Mouse (Mus musculus) embryonic facial prominence, embryonic 14.5 days (tissue): ENCODE results near the gene Tmem151a. TPM values are rescaled to one million over a fixed set of nuclear protein-coding genes. Genes with fewer than 3 reads are reported as not detected.
"Not testable (repeated sequence)": the region's sequence is repeated elsewhere in the genome, so short reads cannot be mapped to it uniquely, and the experiment has no call there.

ENCODE experiments used
- ATAC-seq: fragments of 200-750 bp; cut with Nextera tagmentation; 2 replicates; pipeline ENCODE4 v1.8.0; 2017; ENCODE audit warnings: low read depth, moderate number of reproducible peaks, moderate TSS enrichment
- DNase-seq: peaks from one replicate; pipeline ENCODE4 v3.0.0-alpha.2; 2015; ENCODE audit warnings: low spot score
- H3K27ac ChIP-seq: fragments of 300-500 bp; sonication (generic); replicated peaks from 2 replicates; pipeline ENCODE4 v1.5.1; 2014; ENCODE audit warnings: low read depth, mild to moderate bottlenecking, low read length, moderate library complexity
- H3K27me3 ChIP-seq: fragments of 300-500 bp; sonication (generic); replicated peaks from 2 replicates; pipeline ENCODE4 v1.6.1; 2014; ENCODE audit warnings: low read length; ENCODE audit not compliant: control insufficient read depth, insufficient read depth
- H3K36me3 ChIP-seq: fragments of 300-500 bp; sonication (generic); 2 replicates; pipeline ENCODE4 v1.6.1; 2014; ENCODE audit warnings: low read length, mixed read lengths; ENCODE audit not compliant: control insufficient read depth, insufficient read depth
- H3K4me1 ChIP-seq: fragments of 300-500 bp; sonication (generic); 2 replicates; pipeline ENCODE4 v1.6.1; 2014; ENCODE audit warnings: antibody characterized with exemption, low read length; ENCODE audit not compliant: control insufficient read depth, insufficient read depth
- H3K4me2 ChIP-seq: fragments of 300-500 bp; sonication (generic); 2 replicates; pipeline ENCODE4 v1.6.1; 2014; ENCODE audit warnings: low read depth, mild to moderate bottlenecking, low read length, moderate library complexity, mixed read lengths
- H3K4me3 ChIP-seq: fragments of 300-500 bp; sonication (generic); 2 replicates; pipeline ENCODE4 v1.5.1; 2014; ENCODE audit warnings: low read depth, mild to moderate bottlenecking, low read length
- H3K9ac ChIP-seq: fragments of 300-500 bp; sonication (generic); 2 replicates; pipeline ENCODE4 v1.6.1; 2014; ENCODE audit warnings: low read depth, mild to moderate bottlenecking, low read length, moderate library complexity, mixed read lengths
- H3K9me3 ChIP-seq: fragments of 300-500 bp; sonication (generic); 2 replicates; pipeline ENCODE4 v1.6.1; 2016; ENCODE audit warnings: low read length; ENCODE audit not compliant: control insufficient read depth
- WGBS: fragments of 180-500 bp; shearing (Covaris S2); extraction: QIAGEN DNeasy Blood & Tissue Kit; methylation state at CpG from one replicate; pipeline ENCODE4 v1.1.7; 2014; 5-methylcytosine and 5-hydroxymethylcytosine counted together
- polyA plus RNA-seq: library from polyadenylated mRNA; unstranded; fragments of >200 nt; fragmentation: Nextera tagmentation; extraction: Ambion mirVana; gene quantifications from 2 replicates; pipeline ENCODE4 v1.2.1, GENCODE M21; 2014

Tmem151a gene
- polyA plus RNA-seq, 1 experiment from 2014 or later, result 2.6 TPM

DNA sequence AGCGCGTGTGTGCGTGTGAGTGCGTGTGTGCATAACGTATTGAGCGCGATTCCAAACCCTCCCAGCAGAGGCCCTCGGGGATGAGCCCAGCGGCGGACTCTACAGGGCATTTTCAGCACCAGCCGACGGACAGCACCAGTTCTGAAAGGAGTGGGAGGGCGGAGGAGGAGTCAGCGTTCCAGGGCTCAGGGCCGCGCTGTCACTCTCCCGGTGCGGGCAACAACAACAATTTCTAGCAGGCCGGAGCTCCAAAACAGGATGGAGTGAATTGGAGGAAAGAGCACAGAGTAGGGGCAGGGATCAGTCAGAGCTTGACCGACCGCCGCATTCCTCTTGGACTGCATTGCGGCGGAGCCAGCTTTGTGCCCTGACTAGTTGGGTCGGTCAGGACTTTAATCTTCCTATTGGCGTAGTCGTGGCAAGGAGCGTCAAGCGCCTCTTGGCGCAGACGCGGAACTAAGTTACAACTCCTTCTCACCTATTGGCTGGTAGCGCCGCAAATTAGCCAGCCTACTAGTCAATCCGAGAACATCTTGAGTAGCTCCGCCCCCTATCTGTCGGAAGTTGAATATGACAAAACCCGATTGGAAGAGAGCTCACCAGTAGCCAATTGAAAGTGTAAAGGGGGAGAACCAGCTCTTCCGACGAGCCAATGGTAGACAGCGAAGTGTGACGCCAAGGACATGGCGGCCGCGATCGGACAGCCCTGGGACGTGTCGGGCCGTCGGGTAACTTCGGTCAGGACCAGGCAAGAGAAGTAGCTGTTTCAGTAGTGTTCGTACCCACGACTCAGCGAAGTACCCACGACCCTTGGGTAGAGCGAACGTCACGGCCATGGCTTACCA is 2.8 kb upstream of the Tmem151a start, which contains the start of gene Yif1a:
TSS of gene Yif1a (plus strand) at position 655 of the 845 bp plus-strand sequence.
- peak within 1 kb of the TSS; percentile 78 for H3K27ac ChIP-seq
- WGBS, result 1% methylated on average over 57 of the region's 58 CpGs

DNA sequence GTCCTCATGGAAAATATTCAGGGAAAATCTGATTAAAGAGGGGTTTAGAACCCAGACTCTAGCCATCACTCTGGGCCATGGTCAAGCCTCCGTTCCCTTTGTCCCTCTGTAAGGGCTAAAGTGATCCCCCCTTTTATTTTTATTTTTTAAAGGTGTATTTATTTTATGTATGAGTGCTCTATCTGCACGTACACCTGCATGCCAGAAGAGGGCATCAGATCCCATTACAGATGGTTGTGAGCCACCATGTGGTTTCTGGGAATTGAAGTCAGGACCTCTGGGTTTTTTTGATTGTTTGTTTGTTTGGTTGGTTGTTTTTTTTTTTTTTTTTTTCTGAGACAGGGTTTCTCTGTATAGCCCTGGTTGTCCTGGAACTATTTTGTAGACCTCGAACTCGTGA is 1.2 kb upstream of the Tmem151a start:
- not testable (repeated sequence) for H3K9ac ChIP-seq, H3K4me1 ChIP-seq, ATAC-seq, H3K9me3 ChIP-seq, H3K4me2 ChIP-seq, H3K4me3 ChIP-seq, DNase-seq, H3K27ac ChIP-seq
- Histone ChIP-seq H3K27me3 (peaks cover 50% of the 10 kb centered on the region), H3K36me3 (peaks cover 23% of the 10 kb centered on the region)
- WGBS, result 52% methylated on average over 4 of the region's 4 CpGs

More for the DNA sequence above, 2.8 kb upstream of the Tmem151a start, which contains the start of gene Yif1a:
- ATAC-seq (peak; percentile 94), DNase-seq (peak; percentile 100)
- Histone ChIP-seq H3K9me3 (no peaks in the 10 kb centered on the region), H3K4me2 (peak within 1 kb of the TSS; percentile 85), H3K36me3 (peaks cover 39% of the 10 kb centered on the region), H3K9ac (peak within 1 kb of the TSS; percentile 78), H3K4me3 (peak within 1 kb of the TSS; percentile 77), H3K4me1 (peaks cover 10% of the 10 kb centered on the region; the same call in 1 of the 2 replicates), H3K27me3 (peaks cover 34% of the 10 kb centered on the region)

DNA sequence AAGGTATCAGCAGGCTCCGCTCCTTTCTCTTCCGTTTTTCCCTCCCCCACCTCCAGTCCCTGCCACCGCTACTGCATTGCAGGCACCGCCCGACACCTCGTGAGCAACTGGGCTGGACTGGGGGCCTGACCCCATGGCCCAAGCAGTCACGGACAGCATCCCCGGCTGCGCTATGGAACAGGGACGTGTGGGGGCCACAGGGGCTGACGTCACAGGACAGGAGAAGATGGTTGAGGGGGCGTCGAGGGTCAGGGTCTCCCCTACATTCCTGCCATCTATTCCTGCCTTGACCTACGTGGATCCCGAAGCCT is 542 bp downstream of the Tmem151a start:
- no peaks in the 10 kb centered on the region for H3K9me3 ChIP-seq
- H3K4me2 ChIP-seq, result peak overlapping the region; percentile 83
- H3K27me3 ChIP-seq, result peaks cover 62% of the 10 kb centered on the region
- H3K27ac ChIP-seq, result no peak overlapping the region
- peaks cover 6% of the 10 kb centered on the region; the same call in 1 of the 2 replicates for H3K36me3 ChIP-seq
- WGBS, result 8% methylated on average over 7 of the region's 15 CpGs
- no peak for DNase-seq
- peaks cover 10% of the 10 kb centered on the region; the same call in 1 of the 2 replicates for H3K4me1 ChIP-seq
- peak overlapping the region; percentile 49 for H3K4me3 ChIP-seq
- peak overlapping the region; percentile 61; the same call in 1 of the 2 replicates for H3K9ac ChIP-seq
- ATAC-seq, result no peak

DNA sequence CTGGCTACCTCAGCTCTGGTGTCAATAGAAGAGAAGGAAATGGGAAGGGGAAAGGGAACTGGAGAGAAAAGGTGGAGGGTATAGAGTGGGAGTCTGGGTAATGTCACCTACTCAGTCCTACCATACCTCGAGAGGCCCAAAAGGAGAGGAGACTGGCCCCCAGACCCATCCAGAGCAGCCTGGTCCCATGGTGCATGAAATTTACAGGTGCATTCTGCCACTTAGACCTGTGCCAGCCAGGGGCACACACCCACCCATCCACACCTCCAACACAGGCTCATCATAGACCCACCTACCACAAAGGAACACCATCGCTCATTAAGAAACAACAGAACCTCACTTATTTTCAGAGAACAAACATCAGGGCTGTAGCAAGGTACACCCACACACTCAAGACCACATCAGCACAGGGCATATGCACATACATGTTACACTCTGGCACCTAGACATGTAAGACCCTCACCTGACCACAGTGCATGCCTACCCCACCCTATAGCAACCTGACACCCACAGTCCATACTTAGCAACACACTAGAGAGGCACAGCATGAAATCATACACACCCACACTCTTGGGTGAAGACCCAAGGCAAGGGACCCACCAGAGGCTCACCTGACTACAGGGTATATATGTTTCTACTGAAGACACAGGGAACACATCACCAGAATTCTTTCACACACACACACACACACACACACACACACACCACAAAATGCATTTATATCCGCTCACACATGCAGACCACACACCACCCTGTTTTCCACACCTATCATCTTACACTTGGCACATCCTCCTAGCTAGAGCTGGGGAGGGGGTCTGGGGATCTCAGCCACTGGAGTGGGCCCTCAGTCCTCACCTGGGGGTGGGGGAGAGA is 1.1 kb downstream of the Tmem151a start:
- peak overlapping the region; percentile 49 for H3K4me3 ChIP-seq
- no peak overlapping the region; the same call in 1 of the 2 replicates for H3K9ac ChIP-seq
- no peak for ATAC-seq

DNA sequence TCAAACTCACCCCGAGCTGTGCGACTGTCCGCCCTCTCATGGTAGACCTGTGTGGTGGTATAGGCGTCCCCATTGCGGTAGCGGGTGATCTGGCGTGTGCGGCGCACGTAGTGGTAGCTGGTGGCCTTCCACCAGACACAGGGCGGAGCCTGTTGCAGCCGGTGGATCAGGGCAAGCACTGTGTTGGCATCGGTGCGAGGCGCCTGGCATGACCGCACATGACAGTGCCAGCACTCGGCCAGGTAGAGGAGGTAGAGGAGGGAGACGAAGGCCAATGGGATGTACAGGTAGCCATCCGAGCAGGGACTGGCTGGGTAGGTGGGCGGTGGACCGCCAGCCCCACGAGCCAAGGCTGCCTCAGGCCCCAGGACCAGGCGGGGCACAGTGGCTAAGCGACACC is 2.7 kb downstream of the Tmem151a start:
- Histone ChIP-seq H3K9me3 (no peaks in the 10 kb centered on the region), H3K4me1 (peaks cover 4% of the 10 kb centered on the region; the same call in 1 of the 2 replicates), H3K4me3 (no peak overlapping the region), H3K36me3 (no peaks in the 10 kb centered on the region), H3K4me2 (no peak overlapping the region), H3K27me3 (peaks cover 62% of the 10 kb centered on the region), H3K9ac (no peak overlapping the region), H3K27ac (no peak overlapping the region)
- WGBS, result 70% methylated on average over 22 of the region's 24 CpGs
- no peak for DNase-seq
- ATAC-seq, result no peak

More for the DNA sequence above, 1.1 kb downstream of the Tmem151a start:
- no peaks in the 10 kb centered on the region for H3K9me3 ChIP-seq
- no peak overlapping the region for H3K27ac ChIP-seq
- peaks cover under 1% of the 10 kb centered on the region; the same call in 1 of the 2 replicates for H3K36me3 ChIP-seq
- peaks cover 7% of the 10 kb centered on the region; the same call in 1 of the 2 replicates for H3K4me1 ChIP-seq
- 59% methylated on average over 3 of the region's 3 CpGs for WGBS
- no peak for DNase-seq
- peaks cover 62% of the 10 kb centered on the region for H3K27me3 ChIP-seq
- peak overlapping the region; percentile 83; the same call in 1 of the 2 replicates for H3K4me2 ChIP-seq

DNA sequence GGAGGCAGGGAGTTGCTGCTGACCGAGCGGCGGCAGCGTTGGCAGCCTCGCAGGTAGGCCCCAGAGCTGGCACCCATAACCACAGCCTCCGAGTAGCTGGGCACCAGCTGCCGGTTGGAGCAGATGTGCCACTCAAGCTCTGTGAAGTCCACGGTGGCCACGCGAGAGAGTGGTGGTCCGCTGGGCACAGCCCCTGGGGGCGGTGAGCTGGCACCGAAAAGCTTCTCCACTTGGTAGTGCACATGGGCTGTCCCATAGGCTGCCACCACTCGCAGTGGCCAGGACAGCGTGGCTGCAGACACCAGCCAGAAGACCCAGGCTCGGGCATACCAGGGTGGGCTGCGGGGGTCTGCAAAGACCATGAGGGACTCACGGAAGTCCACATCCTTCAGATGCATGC is 3.3 kb downstream of the Tmem151a start:
- 72% methylated on average over 14 of the region's 18 CpGs for WGBS
- H3K27me3 ChIP-seq, result peaks cover 62% of the 10 kb centered on the region
- no peak for ATAC-seq
- H3K36me3 ChIP-seq, result no peaks in the 10 kb centered on the region
- no peaks in the 10 kb centered on the region for H3K4me1 ChIP-seq
- H3K4me2 ChIP-seq, result no peak overlapping the region
- DNase-seq, result no peak
- H3K4me3 ChIP-seq, result no peak overlapping the region
- no peak overlapping the region for H3K9ac ChIP-seq
- H3K27ac ChIP-seq, result no peak overlapping the region
- no peaks in the 10 kb centered on the region for H3K9me3 ChIP-seq

DNA sequence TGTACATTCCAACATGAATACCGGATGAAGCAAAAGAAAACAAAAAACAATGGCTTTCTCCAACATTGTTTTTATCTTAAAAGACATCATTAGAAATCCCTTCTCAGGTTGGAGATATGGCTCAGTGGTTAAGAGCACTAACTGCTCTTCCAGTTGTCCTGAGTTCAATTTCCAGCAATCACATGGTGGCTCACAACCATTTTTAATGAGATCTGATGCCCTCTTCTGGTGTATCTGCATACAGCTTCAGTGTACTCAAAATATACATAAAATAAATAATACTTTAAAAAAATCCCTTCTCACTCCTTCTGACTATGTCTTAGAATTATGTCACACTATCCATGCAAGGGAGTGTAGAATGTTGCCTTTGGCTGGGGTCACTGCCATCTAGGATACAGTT is 6.1 kb downstream of the Tmem151a start:
- DNase-seq (no peak), ATAC-seq (no peak)
- H3K9ac ChIP-seq, result no peak overlapping the region
- H3K4me3 ChIP-seq, result no peak overlapping the region
- H3K4me2 ChIP-seq, result no peak overlapping the region
- H3K4me1 ChIP-seq, result no peaks in the 10 kb centered on the region
- H3K9me3 ChIP-seq, result no peaks in the 10 kb centered on the region
- 80% methylated on average over 1 of the region's 1 CpGs for WGBS
- H3K27me3 ChIP-seq, result peaks cover 40% of the 10 kb centered on the region
- H3K36me3 ChIP-seq, result no peaks in the 10 kb centered on the region
- no peak overlapping the region for H3K27ac ChIP-seq

DNA sequence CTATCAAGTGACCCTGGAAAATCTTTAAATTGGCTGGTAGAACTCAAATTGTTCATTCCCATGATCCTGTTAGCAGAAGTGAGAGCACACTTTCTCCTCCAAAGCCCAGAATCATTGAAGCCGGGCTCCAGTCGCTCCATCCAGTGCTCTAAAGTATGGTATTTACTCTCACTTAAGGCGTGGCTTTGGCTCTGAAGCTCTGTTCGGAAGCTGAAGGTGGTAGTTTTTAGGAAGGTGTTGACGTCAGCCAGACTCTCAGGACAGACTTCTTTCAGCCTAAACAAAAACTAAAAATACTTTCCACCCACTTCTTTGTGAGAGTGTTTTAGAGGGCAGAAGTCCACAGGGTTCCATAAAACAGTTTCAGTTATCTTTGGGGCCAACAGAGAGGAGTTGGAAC is 11.8 kb downstream of the Tmem151a start:
- no peak for ATAC-seq

More for the DNA sequence above, 11.8 kb downstream of the Tmem151a start:
- Histone ChIP-seq H3K9me3 (no peaks in the 10 kb centered on the region), H3K4me2 (peak overlapping the region; percentile 77; the same call in 1 of the 2 replicates), H3K4me3 (0 out of 2 replicates have a peak overlapping the region, but pooled peaks have one; percentile 60), H3K36me3 (no peaks in the 10 kb centered on the region), H3K9ac (no peak overlapping the region), H3K27ac (no peak overlapping the region), H3K4me1 (peaks cover 28% of the 10 kb centered on the region), H3K27me3 (no peaks in the 10 kb centered on the region; the same call in 1 of the 2 replicates)
- no peak for DNase-seq
- 40% methylated on average over 5 of the region's 5 CpGs for WGBS
